ENCODE assay signal across 8 mouse cellular contexts in genomic region chr1:74771467-74771844, GRCm38 (mm10). TPM values are rescaled to one million over a fixed set of nuclear protein-coding genes. Genes with fewer than 3 reads are reported as not detected.
DNase-seq lines count a peak whose midpoint lies in the region; ATAC-seq and TF ChIP-seq lines count a peak whose summit lies in the region.
"Had no signal": no experiment of that assay in that cellular context is flagged by ENCODE, and none has a peak within 500 bp of the region (broad histone marks: within the 10 kb centered on the region; RNA-seq: fewer than 3 reads in every experiment).

No protein-coding gene starts in this region.

- H3K4me2 ChIP-seq in lung, postnatal 0 days (replicated peaks; ENCODE audit: low read depth, low read length): peak overlapping the region; percentile 76
- H3K4me2 ChIP-seq in forebrain, postnatal 0 days (ENCODE audit: low read depth): peak overlapping the region; percentile 83
- peak overlapping the region; percentile 34 for H3K4me2 ChIP-seq in liver, embryonic 14.5 days (ENCODE audit: low read depth)
- H3K4me2 ChIP-seq in stomach, postnatal 0 days (replicated peaks; ENCODE audit: low read depth): peak overlapping the region; percentile 83

- peaks cover 9% of the 10 kb centered on the region for H3K4me1 ChIP-seq in lung, postnatal 0 days (ENCODE audit: insufficient read depth, low read depth, low read length)
- no peaks in the 10 kb centered on the region for H3K4me1 ChIP-seq in forebrain, postnatal 0 days (ENCODE audit: insufficient read depth)
- no peaks in the 10 kb centered on the region; a peak in 1 of 4 replicates for H3K4me1 ChIP-seq in liver, embryonic 14.5 days (replicated peaks; ENCODE audit: control insufficient read depth in 2 of 2, insufficient read depth in 2 of 2, low read length in 1 of 2)
- H3K4me1 ChIP-seq in stomach, postnatal 0 days (replicated peaks; ENCODE audit: control insufficient read depth, insufficient read depth): no peaks in the 10 kb centered on the region; the same call in 1 of the 2 replicates

- peak overlapping the region; percentile 38 for H3K4me3 ChIP-seq in lung, postnatal 0 days (ENCODE audit: low read depth, low read length)
- H3K4me3 ChIP-seq in forebrain, postnatal 0 days (ENCODE audit: low read depth, low read length): peak overlapping the region; percentile 46
- H3K4me3 ChIP-seq in liver, embryonic 14.5 days (ENCODE audit: insufficient read depth in 1 of 2, low read depth in 2 of 2, low read length in 2 of 2): peak overlapping the region in 1 of 2 experiments; percentile 8; a peak in 1 of 4 replicates
- peak overlapping the region; percentile 44 for H3K4me3 ChIP-seq in stomach, postnatal 0 days (ENCODE audit: low read depth, low read length)

- no peak overlapping the region for H3K27ac ChIP-seq in lung, postnatal 0 days (ENCODE audit: low read length)
- H3K27ac ChIP-seq in forebrain, postnatal 0 days (ENCODE audit: low read depth, low read length): no peak overlapping the region
- H3K27ac ChIP-seq in liver, embryonic 14.5 days: no peak overlapping the region
- H3K27ac ChIP-seq in stomach, postnatal 0 days (replicated peaks): no peak overlapping the region

- TF ChIP-seq CTCF in lung, postnatal 0 days (IDR thresholded peaks at IDR 0.05): no peak
- no peak for TF ChIP-seq CTCF in forebrain, postnatal 0 days (IDR thresholded peaks at IDR 0.05; ENCODE audit: low read depth)
- no peak for TF ChIP-seq CTCF in liver, embryonic 14.5 days (IDR thresholded peaks at IDR 0.05; ENCODE audit: low read depth)
- no peak for TF ChIP-seq CTCF in stomach, postnatal 0 days (IDR thresholded peaks at IDR 0.05; ENCODE audit: low read depth)

- no peak overlapping the region for H3K9ac ChIP-seq in lung, postnatal 0 days (replicated peaks; ENCODE audit: low read depth)
- H3K9ac ChIP-seq in forebrain, postnatal 0 days: peak overlapping the region; percentile 35; the same call in 1 of the 2 replicates
- H3K9ac ChIP-seq in liver, embryonic 14.5 days (replicated peaks): no peak overlapping the region
- H3K9ac ChIP-seq in stomach, postnatal 0 days (ENCODE audit: low read length): peak overlapping the region; percentile 52; the same call in 1 of the 2 replicates

- no peak for TF ChIP-seq EP300 in lung, postnatal 0 days (IDR thresholded peaks at IDR 0.05)
- no peak for TF ChIP-seq EP300 in liver, embryonic 14.5 days (IDR thresholded peaks at IDR 0.05; ENCODE audit: low read depth)
- TF ChIP-seq EP300 in stomach, postnatal 0 days (optimal IDR thresholded peaks at IDR 0.05): no peak

- no peaks in the 10 kb centered on the region for H3K36me3 ChIP-seq in lung, postnatal 0 days (ENCODE audit: insufficient read depth, low read length)
- H3K36me3 ChIP-seq in forebrain, postnatal 0 days (ENCODE audit: insufficient read depth): no peaks in the 10 kb centered on the region
- H3K36me3 ChIP-seq in liver, embryonic 14.5 days (replicated peaks; ENCODE audit: control insufficient read depth, insufficient read depth, low read depth): no peaks in the 10 kb centered on the region
- no peaks in the 10 kb centered on the region for H3K36me3 ChIP-seq in stomach, postnatal 0 days (ENCODE audit: control insufficient read depth, insufficient read depth, low read length)

- no peak for DNase-seq in lung, postnatal 0 days (ENCODE audit: low spot score)
- no peak for DNase-seq in lung, postnatal 4 days
- DNase-seq in forebrain, postnatal 0 days: no peak
- DNase-seq in liver, embryonic 14.5 days (ENCODE audit: low read depth in 3 of 3, low spot score in 3 of 3): no peak
- no peak for DNase-seq in stomach, postnatal 0 days (ENCODE audit: low spot score)
- DNase-seq in urinary bladder, postnatal 10 days (ENCODE audit: low spot score): no peak
- no peak for DNase-seq in spleen, postnatal 14 days (ENCODE audit: low spot score in 2 of 2)

- H3K27me3 ChIP-seq in lung, postnatal 0 days (replicated peaks; ENCODE audit: insufficient read depth, low read length): peaks cover 41% of the 10 kb centered on the region
- peaks cover 66% of the 10 kb centered on the region for H3K27me3 ChIP-seq in forebrain, postnatal 0 days (ENCODE audit: insufficient read depth, low read length)
- peaks cover 67% of the 10 kb centered on the region for H3K27me3 ChIP-seq in liver, embryonic 14.5 days (ENCODE audit: control insufficient read depth, insufficient read depth, low read length)
- H3K27me3 ChIP-seq in stomach, postnatal 0 days (ENCODE audit: control insufficient read depth, insufficient read depth, low read length): peaks cover 2% of the 10 kb centered on the region; the same call in 1 of the 2 replicates

- peak; percentile 30 for ATAC-seq in lung, postnatal 0 days
- peak; percentile 8; the same call in 1 of the 2 replicates for ATAC-seq in forebrain, postnatal 0 days
- ATAC-seq in liver, embryonic 14.5 days (ENCODE audit: insufficient read depth): no peak
- no peak for ATAC-seq in stomach, postnatal 0 days (ENCODE audit: low FRiP score, low TSS enrichment)

- H3K9me3 ChIP-seq in lung, postnatal 0 days (ENCODE audit: low read length): no peaks in the 10 kb centered on the region
- H3K9me3 ChIP-seq in forebrain, postnatal 0 days (ENCODE audit: low read length): no peaks in the 10 kb centered on the region
- H3K9me3 ChIP-seq in liver, embryonic 14.5 days (ENCODE audit: control insufficient read depth, low read length): no peaks in the 10 kb centered on the region
- H3K9me3 ChIP-seq in stomach, postnatal 0 days (ENCODE audit: control insufficient read depth, low read length): no peaks in the 10 kb centered on the region

- 2% methylated on average over 18 of the region's 26 CpGs for WGBS in lung, postnatal 0 days
- WGBS in forebrain, postnatal 0 days: 1% methylated on average over 24 of the region's 26 CpGs
- WGBS in liver, embryonic 14.5 days (ENCODE audit: insufficient replicate concordance): 3% methylated on average over 24 of the region's 26 CpGs
- WGBS in stomach, postnatal 0 days: 0% methylated on average over 13 of the region's 26 CpGs

RNA-seq across cellular contexts. Expression of gene Wnt6, which starts 0.2 kb away (rescaled TPM):
- 0.36 and 0.50 TPM in 2 replicates for polyA plus RNA-seq in lung, postnatal 0 days (2015; fragmentation: Nextera tagmentation; extraction: Ambion mirVana)
- total RNA-seq in forebrain, postnatal 0 days (2014; rRNA removed): 6.1 and 7.2 TPM in 2 replicates
- 3.8 and 4.6 TPM in 2 replicates for polyA plus RNA-seq in forebrain, postnatal 0 days (2015; fragmentation: Nextera tagmentation; extraction: Ambion mirVana)
- 0.04 and 0.10 TPM in 2 replicates for polyA plus RNA-seq in liver, embryonic 14.5 days (2012; rRNA removed)
- 0.06 TPM in 1 of 2 replicates, not detected in the other for polyA plus RNA-seq in liver, embryonic 14.5 days (2014; fragmentation: Nextera tagmentation; extraction: Ambion mirVana)
- polyA plus RNA-seq in stomach, postnatal 0 days (2015; fragmentation: Nextera tagmentation; extraction: Ambion mirVana): 3.6 and 4.8 TPM in 2 replicates

RNA-seq across cellular contexts. Expression of gene Wnt10a, which starts 19.9 kb away (rescaled TPM):
- polyA plus RNA-seq in lung, postnatal 0 days (2015; fragmentation: Nextera tagmentation; extraction: Ambion mirVana): not detected in 2 replicates
- 0.15 and 0.19 TPM in 2 replicates for total RNA-seq in forebrain, postnatal 0 days (2014; rRNA removed)
- 0.21 and 0.23 TPM in 2 replicates for polyA plus RNA-seq in forebrain, postnatal 0 days (2015; fragmentation: Nextera tagmentation; extraction: Ambion mirVana)
- not detected in 2 replicates for polyA plus RNA-seq in liver, embryonic 14.5 days (2012; rRNA removed)
- polyA plus RNA-seq in liver, embryonic 14.5 days (2014; fragmentation: Nextera tagmentation; extraction: Ambion mirVana): not detected in 2 replicates
- polyA plus RNA-seq in stomach, postnatal 0 days (2015; fragmentation: Nextera tagmentation; extraction: Ambion mirVana): 8.7 and 10.6 TPM in 2 replicates

RNA-seq across cellular contexts. Expression of gene Prkag3, which starts 22.4 kb away (rescaled TPM):
- polyA plus RNA-seq in lung, postnatal 0 days (2015; fragmentation: Nextera tagmentation; extraction: Ambion mirVana): 2.6 and 4.6 TPM in 2 replicates
- 0.23 TPM in 1 of 2 replicates, not detected in the other for total RNA-seq in forebrain, postnatal 0 days (2014; rRNA removed)
- polyA plus RNA-seq in forebrain, postnatal 0 days (2015; fragmentation: Nextera tagmentation; extraction: Ambion mirVana): not detected in 2 replicates
- polyA plus RNA-seq in liver, embryonic 14.5 days (2012; rRNA removed): not detected in 2 replicates
- not detected in 2 replicates for polyA plus RNA-seq in liver, embryonic 14.5 days (2014; fragmentation: Nextera tagmentation; extraction: Ambion mirVana)
- 0.25 and 0.29 TPM in 2 replicates for polyA plus RNA-seq in stomach, postnatal 0 days (2015; fragmentation: Nextera tagmentation; extraction: Ambion mirVana)
- total RNA-seq: left cerebral cortex, postnatal 14 days had no signal

RNA-seq across cellular contexts. Expression of gene Cyp27a1, which starts 58.1 kb away (rescaled TPM):
- polyA plus RNA-seq in lung, postnatal 0 days (2015; fragmentation: Nextera tagmentation; extraction: Ambion mirVana): 5.2 and 5.4 TPM in 2 replicates
- total RNA-seq in forebrain, postnatal 0 days (2014; rRNA removed): 1.3 and 1.6 TPM in 2 replicates
- 1.5 and 1.6 TPM in 2 replicates for polyA plus RNA-seq in forebrain, postnatal 0 days (2015; fragmentation: Nextera tagmentation; extraction: Ambion mirVana)
- 2.5 and 3.3 TPM in 2 replicates for polyA plus RNA-seq in liver, embryonic 14.5 days (2012; rRNA removed)
- polyA plus RNA-seq in liver, embryonic 14.5 days (2014; fragmentation: Nextera tagmentation; extraction: Ambion mirVana): 3.4 and 5.0 TPM in 2 replicates
- polyA plus RNA-seq in stomach, postnatal 0 days (2015; fragmentation: Nextera tagmentation; extraction: Ambion mirVana): 8.8 and 11.3 TPM in 2 replicates

Comparison
In these comparisons a context has a peak if more than half of its experiments do, and no peak if none do; other contexts are left out.
1. ATAC-seq: peak in lung, postnatal 0 days (single experiment) and forebrain, postnatal 0 days (single experiment); none in liver, embryonic 14.5 days (single experiment) and stomach, postnatal 0 days (single experiment).
2. H3K9ac ChIP-seq: peak in forebrain, postnatal 0 days (single experiment) and stomach, postnatal 0 days (single experiment); none in lung, postnatal 0 days (single experiment) and liver, embryonic 14.5 days (single experiment).
3. Peak in every context shown above with its lines, with median percentiles within 50 percentile points of each other: H3K4me2 ChIP-seq.